In genomic region chr4:117860570-117860969, GRCm38 (mm10) we compare ENCODE assay signal across 17 mouse cellular contexts. TPM values are rescaled to one million over a fixed set of nuclear protein-coding genes. Genes with fewer than 3 reads are reported as not detected.
"Had no signal": no experiment of that assay in that cellular context is flagged by ENCODE, and none has a peak within 500 bp of the region (broad histone marks: within the 10 kb centered on the region; RNA-seq: fewer than 3 reads in every experiment).

No protein-coding gene starts in this region.

- H3K9ac ChIP-seq: kidney, embryonic 15.5 days; liver, embryonic 14.5 days; lung, embryonic 15.5 days; midbrain, embryonic 13.5 days had no signal

- H3K4me2 ChIP-seq: kidney, embryonic 15.5 days; lung, embryonic 15.5 days; midbrain, embryonic 13.5 days had no signal

- ATAC-seq: intestine, postnatal 0 days; midbrain, embryonic 13.5 days had no signal

- H3K36me3 ChIP-seq: lung, embryonic 15.5 days; midbrain, embryonic 10.5 days; midbrain, embryonic 13.5 days had no signal

- H3K4me3 ChIP-seq: kidney, embryonic 15.5 days; lung, embryonic 15.5 days; megakaryocyte, embryonic 14.5 days; midbrain, embryonic 10.5 days; midbrain, embryonic 13.5 days had no signal

- H3K27ac ChIP-seq: kidney, embryonic 15.5 days; liver, embryonic 14.5 days; lung, embryonic 15.5 days; midbrain, embryonic 10.5 days; midbrain, embryonic 13.5 days had no signal

- DNase-seq: kidney, adult 8-10 months; kidney, postnatal 10 days; kidney, postnatal 36 days; layer of hippocampus, adult 9-11 months; lung, adult 18-20 months; lung, postnatal 10 days; lung, postnatal 36 days; thymus, adult 18-20 months; thymus, postnatal 36 days had no signal

- H3K9me3 ChIP-seq: kidney, embryonic 15.5 days; lung, embryonic 15.5 days; megakaryocyte, embryonic 14.5 days; midbrain, embryonic 10.5 days; midbrain, embryonic 13.5 days had no signal

- H3K27me3 ChIP-seq: kidney, embryonic 15.5 days; lung, embryonic 15.5 days; midbrain, embryonic 13.5 days had no signal

RNA-seq across cellular contexts. Expression of gene Ccdc24, which starts 11.8 kb away (rescaled TPM):
- total RNA-seq: liver, adult 2 months had no signal
